Mouse (Mus musculus) adrenal gland, adult 18-20 months (tissue): Measurements from ENCODE around the gene Skint1. TPM values are rescaled to one million over a fixed set of nuclear protein-coding genes. Genes with fewer than 3 reads are reported as not detected.
"Not testable (repeated sequence)": the region's sequence is repeated elsewhere in the genome, so short reads cannot be mapped to it uniquely, and the experiment has no call there.

Experiments used
- DNase-seq, 2 experiments: peaks; one replicate each; pipeline ENCODE4 v3.0.0; 2021 to 2022; ENCODE audit warnings: low spot score in 2 of 2
- long read RNA-seq, 2 experiments: library from polyadenylated mRNA; stranded (forward); transcript quantifications; one replicate each; pipeline ENCODE4 v2.0.0; 2021
- total RNA-seq, 2 experiments: library from RNA; stranded (reverse); gene quantifications; 1 replicate in 1 of 2; 2 replicates in 1 of 2; pipeline ENCODE4 v1.2.3; 2021

The Skint1 gene
- total RNA-seq = not detected
- long read RNA-seq, experiment 1 = 0 reads
- long read RNA-seq, experiment 2 = 0 reads

DNA sequence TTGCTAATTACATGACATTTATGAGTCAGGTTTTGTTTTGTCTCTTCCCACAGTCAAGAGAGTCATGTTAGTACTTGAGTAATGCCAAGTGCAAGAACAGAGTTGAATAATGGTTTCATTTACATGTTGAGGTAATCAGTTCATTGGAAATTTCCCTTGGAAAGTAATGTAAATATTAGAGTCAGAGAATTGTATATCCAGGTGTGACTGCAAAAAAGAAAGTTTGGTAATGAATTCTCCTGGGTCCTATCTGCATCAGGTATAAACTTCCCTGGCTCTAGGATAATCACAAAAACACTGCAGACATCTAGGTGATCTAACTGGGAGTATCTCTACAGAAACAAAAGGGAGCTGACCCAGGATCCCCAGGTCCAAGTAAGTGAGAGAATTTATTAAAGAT is at the start of gene Skint1:
TSS of gene Skint1 (plus strand) at position 301 of the 400 bp plus-strand sequence.
- DNase-seq = no peak

DNA sequence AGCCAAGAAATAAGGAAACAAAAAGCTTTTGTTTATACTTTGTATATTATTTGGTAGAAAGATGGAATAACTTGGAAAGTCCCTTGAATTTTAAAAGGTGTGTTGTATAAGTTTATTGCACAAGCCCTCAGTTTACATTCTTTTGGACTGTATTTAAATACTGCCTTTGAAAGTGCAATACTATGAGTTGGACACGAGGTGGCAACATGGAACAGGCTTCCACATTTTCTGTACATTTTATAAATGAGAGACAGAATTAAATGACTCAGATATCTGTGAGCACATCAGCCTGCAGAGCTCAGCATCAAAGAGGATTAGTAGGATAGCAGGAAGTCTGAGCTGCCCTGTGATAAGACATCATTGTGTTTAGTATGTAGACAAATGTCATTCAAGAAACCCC is 44.8 kb upstream of the Skint1 start:
- no peak for DNase-seq

DNA sequence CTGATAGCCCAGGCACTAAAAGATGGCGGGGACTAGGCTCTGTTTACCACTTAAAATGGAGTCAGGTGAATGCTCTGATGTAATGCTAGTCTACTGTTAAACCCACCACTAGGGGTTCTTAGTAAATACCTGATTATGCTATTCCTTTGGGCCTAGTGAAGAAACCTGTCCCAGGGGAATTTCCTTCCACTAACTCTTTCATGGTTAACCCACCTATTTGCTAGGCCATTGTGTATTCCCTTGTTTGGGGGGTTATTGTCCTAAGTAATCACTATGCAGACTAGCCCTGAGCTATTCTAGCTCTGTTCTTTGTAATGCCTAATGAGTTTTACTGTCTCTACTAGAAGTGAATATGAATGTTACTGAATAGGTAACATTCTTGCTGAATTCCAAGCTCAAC is 42.8 kb upstream of the Skint1 start:
- not testable (repeated sequence) for DNase-seq

DNA sequence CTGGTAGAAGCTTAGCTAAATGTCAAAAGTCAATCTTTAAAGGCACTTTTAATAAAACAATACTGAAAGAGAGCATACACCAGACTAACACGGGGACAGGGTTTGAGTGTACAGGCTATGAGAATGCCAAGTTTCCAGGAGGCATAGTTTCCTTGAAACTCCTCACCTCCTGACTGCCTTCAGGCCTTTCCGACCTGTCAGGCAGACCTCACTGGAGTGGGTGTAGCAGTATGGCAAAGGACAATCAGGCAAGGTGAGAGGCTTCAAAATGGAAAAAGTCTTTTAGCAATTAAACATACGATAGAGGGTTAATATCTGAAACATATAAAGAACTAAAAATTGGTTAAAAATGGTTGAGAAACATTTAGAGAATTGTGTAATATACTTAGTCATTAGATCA is 42.4 kb upstream of the Skint1 start:
- no peak for DNase-seq

DNA sequence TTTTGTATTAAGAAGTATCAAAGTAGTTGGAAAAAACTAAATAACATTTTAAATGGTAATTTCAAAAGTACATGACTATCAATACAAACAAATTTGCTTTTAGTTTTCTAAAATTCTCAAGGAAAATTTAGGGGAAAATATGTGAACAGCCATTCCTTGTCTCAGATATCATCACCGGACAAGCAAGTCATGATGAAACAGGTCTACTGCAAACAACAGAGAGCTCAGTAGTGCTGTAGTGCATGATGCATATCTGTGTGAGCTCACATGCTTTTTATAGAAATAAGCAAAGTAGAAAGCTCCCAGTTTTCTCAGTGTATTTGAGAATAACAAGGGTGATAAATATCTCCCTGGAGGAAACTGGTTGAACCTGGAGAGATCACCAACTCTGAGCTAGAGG is 33.4 kb upstream of the Skint1 start, which contains the start of gene Skint7:
TSS of gene Skint7 (plus strand) at position 301 of the 400 bp plus-strand sequence.
- DNase-seq = no peak

DNA sequence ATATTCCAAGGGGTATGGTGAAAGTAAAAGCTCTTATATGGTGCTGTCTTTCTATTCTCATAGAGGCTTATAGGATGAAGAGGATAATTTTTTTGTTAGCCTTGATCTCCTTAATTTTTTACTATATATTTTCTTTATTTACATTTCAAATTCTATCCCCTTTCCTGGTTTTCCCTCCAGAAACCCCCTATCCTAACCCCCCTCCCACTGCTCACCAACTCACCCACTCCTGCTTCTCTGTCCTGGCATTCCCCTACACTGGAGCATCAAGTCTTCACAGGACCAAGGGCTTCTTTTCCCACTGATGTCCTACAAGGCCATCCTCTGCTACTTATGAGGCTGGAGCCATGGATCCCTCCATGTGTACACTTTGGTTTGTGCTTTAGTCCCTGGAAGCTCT is 65.6 kb downstream of the Skint1 start, which contains the start of gene Skint4:
TSS of gene Skint4 (plus strand) at position 301 of the 400 bp plus-strand sequence.
- no peak for DNase-seq

Other genes with a start within 250 kb of the Skint1 start
- gene Slc5a9, start 103.4 kb upstream of the Skint1 start, total RNA-seq = not detected
- gene Skint8, start 86.9 kb upstream of the Skint1 start, total RNA-seq = not detected
- gene Skint7, start 33.3 kb upstream of the Skint1 start, total RNA-seq = not detected
- not detected for gene Skint4, start 65.7 kb downstream of the Skint1 start, total RNA-seq
- not detected for gene Skint3, start 226.0 kb downstream of the Skint1 start, total RNA-seq